Mouse (Mus musculus) cerebellum, postnatal 25 days (tissue): Measurements from ENCODE around the gene Pxdc1.
A peak's percentile ranks its signal among the peaks of the same experiment; 100 is the strongest.

Experiments used
- DNase-seq, 2 experiments: peaks; one replicate each; pipeline ENCODE4 v3.0.0; 2021; ENCODE audit warnings: mixed read lengths in 2 of 2

Pxdc1 gene

GRCm38 (mm10) chr13:34650953-34651352 lies 2.3 kb downstream of the Pxdc1 start:
- DNase-seq, result peak in 1 of 2 experiments; percentile 23

GRCm38 (mm10) chr13:34650371-34650770 lies 2.9 kb downstream of the Pxdc1 start:
- no peak for DNase-seq

- no peak for DNase-seq
These were observed 5.5 kb downstream of the Pxdc1 start for GRCm38 (mm10) chr13:34647751-34648150.

GRCm38 (mm10) chr13:34647221-34647620 lies 6.1 kb downstream of the Pxdc1 start:
- no peak for DNase-seq

GRCm38 (mm10) chr13:34646240-34646750 lies 7.0 kb downstream of the Pxdc1 start:
- no peak for DNase-seq

- DNase-seq, result no peak
These were observed 7.8 kb downstream of the Pxdc1 start for GRCm38 (mm10) chr13:34645519-34645918.

GRCm38 (mm10) chr13:34644401-34644800 lies 8.9 kb downstream of the Pxdc1 start:
- DNase-seq, result no peak

- no peak for DNase-seq
These were observed 9.4 kb downstream of the Pxdc1 start for GRCm38 (mm10) chr13:34643926-34644325.

- DNase-seq, result peak; percentile 71 to 81
These were observed 10.1 kb downstream of the Pxdc1 start for GRCm38 (mm10) chr13:34642941-34643875.

GRCm38 (mm10) chr13:34641066-34641465 lies 12.2 kb downstream of the Pxdc1 start:
- no peak for DNase-seq

- peak; percentile 79 to 84 for DNase-seq
These were observed 17.3 kb downstream of the Pxdc1 start for GRCm38 (mm10) chr13:34635978-34636377.

- DNase-seq, result no peak
These were observed 23.0 kb downstream of the Pxdc1 start for GRCm38 (mm10) chr13:34630319-34630718.

- no peak for DNase-seq
These were observed 23.5 kb downstream of the Pxdc1 start for GRCm38 (mm10) chr13:34629741-34630140.

GRCm38 (mm10) chr13:34627446-34627845 lies 25.8 kb downstream of the Pxdc1 start:
- DNase-seq, result no peak

- no peak for DNase-seq
These were observed 28.9 kb downstream of the Pxdc1 start for GRCm38 (mm10) chr13:34624414-34624813.

GRCm38 (mm10) chr13:34612402-34612801 lies 40.9 kb downstream of the Pxdc1 start:
- DNase-seq, result no peak

- DNase-seq, result no peak
These were observed 43.6 kb downstream of the Pxdc1 start for GRCm38 (mm10) chr13:34609711-34610110.

GRCm38 (mm10) chr13:34607079-34607478 lies 46.2 kb downstream of the Pxdc1 start:
- no peak for DNase-seq

- DNase-seq, result no peak
These were observed 47.4 kb downstream of the Pxdc1 start for GRCm38 (mm10) chr13:34605884-34606283.

GRCm38 (mm10) chr13:34605206-34605605 lies 48.1 kb downstream of the Pxdc1 start:
- no peak for DNase-seq

GRCm38 (mm10) chr13:34604406-34604805 lies 48.9 kb downstream of the Pxdc1 start:
- no peak for DNase-seq

GRCm38 (mm10) chr13:34602757-34603156 lies 50.5 kb downstream of the Pxdc1 start:
- DNase-seq, result no peak

GRCm38 (mm10) chr13:34596797-34597196 lies 56.5 kb downstream of the Pxdc1 start:
- no peak for DNase-seq
